Mouse (Mus musculus) CD4-positive, CD25-positive, alpha-beta regulatory T cell, adult 4 months (primary cell): ENCODE data around the gene Rab9. TPM values are rescaled to one million over a fixed set of nuclear protein-coding genes. Genes with fewer than 3 reads are reported as not detected.
"Not testable (repeated sequence)": the region's sequence is repeated elsewhere in the genome, so short reads cannot be mapped to it uniquely, and the experiment has no call there.

Experiments used
- ATAC-seq: one replicate; pipeline ENCODE4 v1.8.0; 2017
- polyA plus RNA-seq, 2 experiments: library from polyadenylated mRNA; unstranded; fragments of 100-300 nt; shearing (Covaris generic); gene quantifications; one replicate each; pipeline ENCODE4 v1.2.1; 2017

Rab9 gene
- polyA plus RNA-seq, result 10 to 100 TPM; 31.9 to 33.7 TPM

GRCm38 (mm10) chrX:166479365-166479983 lies at the start of gene Rab9:
Rab9 (minus strand) TSS chrX:166479867.
- ATAC-seq, result peak; percentile 93

- no peak for ATAC-seq
Observed at GRCm38 (mm10) chrX:166528126-166528525, 48.5 kb upstream of the Rab9 start.

- ATAC-seq, result no peak
Observed at GRCm38 (mm10) chrX:166525637-166526315, 46.1 kb upstream of the Rab9 start.

- no peak for ATAC-seq
Observed at GRCm38 (mm10) chrX:166520782-166521181, 41.1 kb upstream of the Rab9 start.

- no peak for ATAC-seq
Observed at GRCm38 (mm10) chrX:166518345-166518744, 38.7 kb upstream of the Rab9 start, which contains the start of gene Tceanc. Tceanc (minus strand) TSS chrX:166518567.

- ATAC-seq, result no peak
Observed at GRCm38 (mm10) chrX:166516631-166517030, 37.0 kb upstream of the Rab9 start.

GRCm38 (mm10) chrX:166515923-166516322 lies 36.3 kb upstream of the Rab9 start:
- ATAC-seq, result no peak

- ATAC-seq, result not testable (repeated sequence)
Observed at GRCm38 (mm10) chrX:166514035-166514434, 34.4 kb upstream of the Rab9 start.

- no peak for ATAC-seq
Observed at GRCm38 (mm10) chrX:166512071-166512470, 32.4 kb upstream of the Rab9 start.

GRCm38 (mm10) chrX:166511107-166511506 lies 31.4 kb upstream of the Rab9 start:
- ATAC-seq, result no peak

- peak; percentile 94 for ATAC-seq
Observed at GRCm38 (mm10) chrX:166509761-166510738, 30.4 kb upstream of the Rab9 start.

- no peak for ATAC-seq
Observed at GRCm38 (mm10) chrX:166504421-166504820, 24.8 kb upstream of the Rab9 start.

- no peak for ATAC-seq
Observed at GRCm38 (mm10) chrX:166499496-166500190, 20.0 kb upstream of the Rab9 start.

- no peak for ATAC-seq
Observed at GRCm38 (mm10) chrX:166497771-166498170, 18.1 kb upstream of the Rab9 start.

- ATAC-seq, result no peak
Observed at GRCm38 (mm10) chrX:166495052-166495451, 15.4 kb upstream of the Rab9 start.

- ATAC-seq, result peak; percentile 40
Observed at GRCm38 (mm10) chrX:166478631-166479364, 869 bp downstream of the Rab9 start.

- ATAC-seq, result no peak
Observed at GRCm38 (mm10) chrX:166477393-166477792, 2.3 kb downstream of the Rab9 start.

- no peak for ATAC-seq
Observed at GRCm38 (mm10) chrX:166472612-166473011, 7.1 kb downstream of the Rab9 start.

- ATAC-seq, result no peak
Observed at GRCm38 (mm10) chrX:166468321-166468720, 11.3 kb downstream of the Rab9 start.

GRCm38 (mm10) chrX:166455525-166455924 lies 24.1 kb downstream of the Rab9 start:
- ATAC-seq, result no peak

GRCm38 (mm10) chrX:166454331-166454730 lies 25.3 kb downstream of the Rab9 start:
- ATAC-seq, result no peak

- ATAC-seq, result no peak
Observed at GRCm38 (mm10) chrX:166453532-166453931, 26.1 kb downstream of the Rab9 start.
